ENCODE assay signal across 8 mouse cellular contexts in the genomic region with DNA sequence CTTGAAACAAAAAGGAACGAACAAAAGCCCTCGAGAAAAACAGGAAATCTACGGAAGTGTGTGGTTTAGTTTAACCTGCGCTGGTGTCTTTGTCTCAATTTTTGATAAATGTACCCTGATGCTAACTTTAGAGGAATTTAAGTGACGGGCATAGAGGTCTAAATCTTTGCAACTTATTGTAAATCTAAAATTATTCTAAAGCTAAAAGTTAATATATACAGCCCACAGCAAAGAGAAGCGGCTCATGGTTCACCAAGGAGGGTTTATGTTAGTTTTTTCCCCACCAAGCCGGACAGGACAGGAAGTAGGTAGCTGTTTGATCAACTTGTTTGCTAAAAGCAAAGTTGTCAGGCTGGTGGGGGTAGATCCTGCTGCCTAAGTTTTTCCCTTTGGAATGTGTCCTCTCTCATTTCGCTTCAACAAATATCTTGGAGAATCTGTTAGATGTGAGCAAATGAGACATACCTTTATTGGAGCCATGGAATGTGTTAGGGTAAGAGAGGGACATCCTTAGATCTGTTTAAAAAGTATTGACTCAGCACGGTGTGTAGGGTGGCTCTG. TPM values are rescaled to one million over a fixed set of nuclear protein-coding genes. Genes with fewer than 3 reads are reported as not detected.
DNase-seq lines count a peak whose midpoint lies in the region; ATAC-seq and TF ChIP-seq lines count a peak whose summit lies in the region.

No protein-coding gene starts in this region.

- H3K4me2 ChIP-seq in hindbrain, embryonic 11.5 days (replicated peaks; ENCODE audit: low read depth, low read length), result peak overlapping the region; percentile 68

- H3K9me3 ChIP-seq in E14TG2a.4 (ENCODE audit: low read length), result peaks cover 5% of the 10 kb centered on the region; the same call in 1 of the 2 replicates
- H3K9me3 ChIP-seq in hindbrain, embryonic 11.5 days (ENCODE audit: control insufficient read depth, low read length), result no peaks in the 10 kb centered on the region

- peaks cover 36% of the 10 kb centered on the region for H3K4me1 ChIP-seq in E14TG2a.4 (replicated peaks; ENCODE audit: low read depth, low read length)
- 0 out of 2 replicates have a peak, but pooled peaks cover 2% of the 10 kb centered on the region for H3K4me1 ChIP-seq in hindbrain, embryonic 11.5 days (replicated peaks; ENCODE audit: control insufficient read depth, insufficient read depth, low read length)

- DNase-seq in heart, adult 11 months, result peak; percentile 7
- no peak for DNase-seq in heart, adult 9 months (ENCODE audit: low spot score in 2 of 2)
- peak; percentile 8 for DNase-seq in hindbrain, embryonic 11.5 days (ENCODE audit: low spot score)
- DNase-seq in adrenal gland, adult 18-20 months (ENCODE audit: low spot score in 2 of 2), result no peak
- DNase-seq in cerebellum, postnatal 4 days (ENCODE audit: low spot score in 2 of 2), result no peak
- DNase-seq in ovary, adult 18-20 months (ENCODE audit: low spot score), result no peak

- no peak for TF ChIP-seq CTCF in E14TG2a.4 (conservative IDR thresholded peaks at IDR 0.05; ENCODE audit: low read length)

- WGBS in hindbrain, embryonic 11.5 days, result 61% methylated on average over 9 of the region's 9 CpGs

- H3K27ac ChIP-seq in hindbrain, embryonic 11.5 days (ENCODE audit: low read depth, low read length), result no peak overlapping the region

- H3K36me3 ChIP-seq in E14TG2a.4 (ENCODE audit: insufficient read depth, low read length), result peaks cover 17% of the 10 kb centered on the region
- 0 out of 2 replicates have a peak, but pooled peaks cover 2% of the 10 kb centered on the region for H3K36me3 ChIP-seq in hindbrain, embryonic 11.5 days (ENCODE audit: control insufficient read depth, insufficient read depth, low read length)

- ATAC-seq in hindbrain, embryonic 11.5 days (ENCODE audit: low FRiP score), result no peak
- peak; percentile 36 for ATAC-seq in megakaryocyte, adult 5-6 weeks (ENCODE audit: poor library complexity, severe bottlenecking)

- H3K27me3 ChIP-seq in E14TG2a.4 (ENCODE audit: insufficient read depth, low read length), result peaks cover 17% of the 10 kb centered on the region
- no peaks in the 10 kb centered on the region for H3K27me3 ChIP-seq in hindbrain, embryonic 11.5 days (ENCODE audit: control insufficient read depth, insufficient read depth, low read length)

- no peak overlapping the region; the same call in 1 of the 2 replicates for H3K9ac ChIP-seq in hindbrain, embryonic 11.5 days (ENCODE audit: low read depth, low read length)

- peak overlapping the region; percentile 82 for H3K4me3 ChIP-seq in E14TG2a.4 (replicated peaks; ENCODE audit: low read length)
- H3K4me3 ChIP-seq in hindbrain, embryonic 11.5 days (ENCODE audit: low read depth, low read length), result peak overlapping the region; percentile 47

RNA-seq across cellular contexts. Expression of gene Ccdc125, which starts 0.7 kb away (rescaled TPM):
- 2.6 and 2.7 TPM in 2 replicates for polyA plus RNA-seq in hindbrain, embryonic 11.5 days (2014; fragmentation: Nextera tagmentation; extraction: Ambion mirVana)
- total RNA-seq in megakaryocyte, adult 5-6 weeks (2015), result 36.8 and 39.3 TPM in 2 replicates
- total RNA-seq in megakaryocyte, adult 5-6 weeks (2017), result 65.1 and 70.7 TPM in 2 replicates
- total RNA-seq in adrenal gland, adult 18-20 months (2021), result 1 to 10 TPM in 1 of 2 experiments, under 1 TPM in 1; 0.66 to 1.3 TPM

RNA-seq across cellular contexts. Expression of gene Taf9, which starts 18.9 kb away (rescaled TPM):
- 22.4 and 22.6 TPM in 2 replicates for polyA plus RNA-seq in hindbrain, embryonic 11.5 days (2014; fragmentation: Nextera tagmentation; extraction: Ambion mirVana)
- 21.9 and 28.0 TPM in 2 replicates for total RNA-seq in megakaryocyte, adult 5-6 weeks (2015)
- 14.4 and 26.5 TPM in 2 replicates for total RNA-seq in megakaryocyte, adult 5-6 weeks (2017)
- 10 to 100 TPM; 12.7 to 13.5 TPM for total RNA-seq in adrenal gland, adult 18-20 months (2021)

RNA-seq across cellular contexts. Expression of gene Rad17, which starts 19.4 kb away (rescaled TPM):
- polyA plus RNA-seq in hindbrain, embryonic 11.5 days (2014; fragmentation: Nextera tagmentation; extraction: Ambion mirVana), result 27.6 and 29.9 TPM in 2 replicates
- total RNA-seq in megakaryocyte, adult 5-6 weeks (2015), result 25.6 and 28.7 TPM in 2 replicates
- total RNA-seq in megakaryocyte, adult 5-6 weeks (2017), result 29.7 and 35.3 TPM in 2 replicates
- 10 to 100 TPM; 21.3 to 21.8 TPM for total RNA-seq in adrenal gland, adult 18-20 months (2021)

RNA-seq across cellular contexts. Expression of gene Ak6, which starts 19.5 kb away (rescaled TPM):
- polyA plus RNA-seq in hindbrain, embryonic 11.5 days (2014; fragmentation: Nextera tagmentation; extraction: Ambion mirVana), result 315 and 356 TPM in 2 replicates
- total RNA-seq in megakaryocyte, adult 5-6 weeks (2015), result 189 and 230 TPM in 2 replicates
- 153 and 173 TPM in 2 replicates for total RNA-seq in megakaryocyte, adult 5-6 weeks (2017)
- total RNA-seq in adrenal gland, adult 18-20 months (2021), result 10 to 100 TPM; 70.0 to 71.9 TPM

RNA-seq across cellular contexts. Expression of gene Marveld2, which starts 53.5 kb away (rescaled TPM):
- polyA plus RNA-seq in hindbrain, embryonic 11.5 days (2014; fragmentation: Nextera tagmentation; extraction: Ambion mirVana), result 2.8 and 3.1 TPM in 2 replicates
- total RNA-seq in megakaryocyte, adult 5-6 weeks (2015), result 0.07 and 0.16 TPM in 2 replicates
- 0.40 and 0.53 TPM in 2 replicates for total RNA-seq in megakaryocyte, adult 5-6 weeks (2017)
- total RNA-seq in adrenal gland, adult 18-20 months (2021), result under 1 TPM; 0.42 to 0.50 TPM

Comparison
In these comparisons a context has a peak if more than half of its experiments do, and no peak if none do; other contexts are left out.
1. DNase-seq: peak in heart, adult 11 months (single experiment) and hindbrain, embryonic 11.5 days (single experiment); none in heart, adult 9 months (0 of 2), adrenal gland, adult 18-20 months (0 of 2), cerebellum, postnatal 4 days (0 of 2) and ovary, adult 18-20 months (single experiment).
2. RNA of gene Ccdc125, which starts 0.7 kb away (total RNA-seq): 36.8 to 70.7 TPM in megakaryocyte, adult 5-6 weeks; 0.66 to 1.3 TPM in adrenal gland, adult 18-20 months; every median in the first group is over 10 times any median in the second.